Mouse (Mus musculus) adrenal gland, adult 2 months (tissue): ENCODE data around the gene Hcn3. TPM values are rescaled to one million over a fixed set of nuclear protein-coding genes. Genes with fewer than 3 reads are reported as not detected.
A peak's percentile ranks its signal among the peaks of the same experiment; 100 is the strongest.
"Not testable (repeated sequence)": the region's sequence is repeated elsewhere in the genome, so short reads cannot be mapped to it uniquely, and the experiment has no call there.

Source experiments
- DNase-seq: peaks from one replicate; pipeline ENCODE4 v3.0.0; 2021
- polyA plus RNA-seq: library from polyadenylated mRNA; depleted of rRNA; stranded (reverse); fragments of >200 nt; gene quantifications from 2 replicates; pipeline ENCODE4 v1.2.3, GENCODE M21; 2012
- total RNA-seq, 2 experiments: library from RNA; stranded (reverse); gene quantifications; 2 replicates each; pipeline ENCODE4 v1.2.3; 2021

Gene Hcn3
- total and polyA plus RNA-seq, 3 experiments: 2.4 to 34.5 (median 6.6) TPM

DNA sequence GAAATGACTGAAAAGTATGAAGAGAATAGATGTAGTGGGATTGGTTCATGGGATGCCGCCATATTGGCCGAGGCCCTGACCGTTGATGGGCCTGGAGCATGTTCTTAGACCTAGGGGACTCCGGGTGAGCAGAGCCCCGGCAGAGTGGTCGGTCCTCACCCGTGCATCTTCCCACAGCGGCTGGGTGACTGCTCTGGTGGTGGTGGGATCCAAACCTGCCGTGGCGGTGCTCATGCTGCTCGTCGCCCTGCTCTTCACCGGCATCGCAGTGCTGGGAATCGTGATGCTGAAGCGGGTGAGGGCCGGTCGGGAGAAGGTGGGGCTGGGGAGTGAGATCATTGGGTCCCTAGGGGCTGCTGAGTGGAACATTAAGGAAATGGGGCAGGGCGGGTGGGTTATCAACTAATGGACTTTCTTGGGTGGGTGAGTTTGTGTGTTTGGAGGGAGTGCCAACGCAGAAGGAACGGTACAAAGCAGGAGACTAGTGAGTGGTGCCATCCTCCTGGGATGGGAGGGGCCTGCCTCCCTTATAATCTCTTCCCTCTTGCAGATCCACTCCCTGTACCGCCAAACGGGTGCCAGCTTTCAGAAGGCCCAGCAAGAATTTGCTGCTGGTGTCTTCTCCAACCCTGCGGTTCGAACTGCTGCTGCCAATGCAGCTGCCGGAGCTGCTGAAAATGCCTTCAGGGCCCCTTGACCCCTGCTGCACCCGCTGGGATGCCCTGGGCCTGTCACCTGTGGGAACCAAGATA lies 21.9 kb upstream of the Hcn3 start:
- DNase-seq: no peak

DNA sequence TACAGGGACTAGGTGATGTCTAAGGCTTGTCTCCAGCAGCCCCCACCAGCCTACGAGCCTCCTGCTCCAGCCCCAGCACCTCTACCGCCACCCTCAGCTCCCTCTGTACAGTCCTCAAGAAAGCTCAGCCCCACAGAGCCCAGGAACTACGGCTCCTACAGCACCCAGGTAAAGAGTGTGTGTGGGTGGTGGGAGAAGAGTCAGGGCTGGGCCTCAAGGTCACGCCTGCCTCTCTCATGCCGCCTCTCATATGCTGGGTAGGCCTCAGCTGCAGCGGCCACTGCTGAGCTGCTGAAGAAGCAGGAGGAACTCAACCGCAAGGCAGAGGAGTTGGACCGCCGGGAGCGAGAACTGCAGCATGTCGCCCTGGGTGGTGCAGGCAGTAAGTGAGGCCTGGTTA lies 19.1 kb upstream of the Hcn3 start:
- no peak for DNase-seq

DNA sequence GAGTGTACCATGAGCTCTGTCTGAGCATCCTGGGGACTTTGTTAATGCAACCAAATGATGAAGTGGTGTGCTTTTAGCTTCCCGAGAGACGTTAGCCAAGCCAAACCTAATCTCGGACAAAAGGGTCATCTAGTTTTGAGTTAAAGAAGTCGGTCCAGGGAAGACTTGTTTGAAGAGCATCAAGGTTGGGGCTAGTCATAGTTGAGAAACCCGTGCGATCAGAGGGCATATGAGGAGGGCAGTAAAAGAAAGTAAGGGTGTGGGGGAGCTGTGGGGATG lies 18.1 kb upstream of the Hcn3 start:
- DNase-seq: no peak

DNA sequence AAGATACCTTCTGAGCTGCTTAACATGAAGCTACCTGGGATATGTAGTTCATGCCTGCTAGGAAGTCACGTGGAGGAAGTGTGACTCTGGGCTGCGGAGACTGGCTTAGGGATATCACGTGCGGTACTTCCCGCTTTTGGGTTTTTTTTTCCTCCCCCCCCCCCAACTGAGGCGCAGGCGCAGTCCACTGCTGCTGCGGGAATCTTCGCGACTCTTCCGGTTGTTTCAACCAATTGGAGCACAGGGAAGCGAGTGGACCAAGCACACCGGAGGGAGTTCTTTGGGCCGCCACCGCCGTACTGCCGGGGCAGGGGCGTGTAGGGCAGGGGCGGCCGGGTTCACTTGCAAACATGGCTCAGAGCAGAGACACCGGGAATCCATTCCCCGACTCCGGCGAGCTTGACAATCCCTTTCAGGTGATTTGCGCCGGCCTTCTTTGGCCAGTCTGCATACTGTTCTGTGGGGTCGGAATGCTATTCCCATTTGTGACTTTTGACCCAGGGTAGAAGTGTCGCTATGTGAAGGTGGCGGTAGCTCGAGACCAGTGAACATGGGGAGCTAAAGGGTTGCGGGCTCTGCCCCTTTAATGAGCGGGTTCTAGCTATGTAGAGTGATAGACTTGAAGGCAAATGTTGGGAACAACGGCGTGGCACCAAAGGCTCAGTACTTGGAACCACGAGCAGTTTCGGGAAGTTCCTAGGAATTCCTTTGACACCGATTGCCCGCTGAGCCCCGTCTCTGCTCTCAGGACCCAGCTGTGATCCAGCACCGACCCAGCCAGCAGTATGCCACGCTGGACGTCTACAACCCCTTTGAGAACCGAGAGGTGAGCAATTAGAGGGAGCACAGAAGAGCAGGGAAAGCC lies 17.5 kb upstream of the Hcn3 start, which contains the start of gene Scamp3:
TSS of gene Scamp3 (plus strand) at position 232 of the 865 bp plus-strand sequence.
- peak; percentile 90 for DNase-seq

DNA sequence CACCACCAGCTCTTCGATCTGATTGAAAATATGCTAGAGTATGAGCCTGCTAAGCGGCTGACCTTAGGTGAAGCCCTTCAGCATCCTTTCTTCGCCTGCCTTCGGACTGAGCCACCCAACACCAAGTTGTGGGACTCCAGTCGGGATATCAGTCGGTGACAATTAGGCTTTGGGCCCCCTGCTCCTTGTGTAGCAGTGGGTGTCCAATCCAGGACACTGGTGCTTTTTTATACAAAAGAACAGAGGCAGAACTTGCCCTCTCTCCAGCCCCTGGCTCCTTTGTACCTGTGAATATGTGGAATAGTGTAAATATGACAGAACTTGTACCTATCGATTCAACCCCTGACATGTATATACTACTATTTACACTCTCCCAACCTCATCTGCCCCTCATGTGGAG lies 16.4 kb upstream of the Hcn3 start:
- no peak for DNase-seq

DNA sequence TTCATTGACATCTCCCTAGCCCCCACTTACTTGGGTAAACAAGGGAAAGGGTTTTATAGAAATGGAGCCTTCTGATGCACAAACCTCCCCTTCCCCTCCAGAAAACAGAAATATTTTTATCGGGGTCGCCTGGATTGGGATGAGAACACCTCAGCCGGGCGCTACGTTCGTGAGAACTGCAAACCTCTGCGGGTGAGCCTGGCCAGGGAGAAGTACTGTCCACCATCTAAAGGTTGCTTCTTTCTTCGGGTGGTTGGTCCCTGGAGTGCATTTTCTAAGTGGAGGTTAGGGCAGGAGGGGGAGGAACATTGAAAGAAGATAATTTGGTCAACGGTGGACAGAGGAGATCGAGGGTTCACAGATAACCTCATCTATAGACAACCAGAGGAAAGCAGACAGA lies 15.5 kb upstream of the Hcn3 start:
- DNase-seq: no peak

DNA sequence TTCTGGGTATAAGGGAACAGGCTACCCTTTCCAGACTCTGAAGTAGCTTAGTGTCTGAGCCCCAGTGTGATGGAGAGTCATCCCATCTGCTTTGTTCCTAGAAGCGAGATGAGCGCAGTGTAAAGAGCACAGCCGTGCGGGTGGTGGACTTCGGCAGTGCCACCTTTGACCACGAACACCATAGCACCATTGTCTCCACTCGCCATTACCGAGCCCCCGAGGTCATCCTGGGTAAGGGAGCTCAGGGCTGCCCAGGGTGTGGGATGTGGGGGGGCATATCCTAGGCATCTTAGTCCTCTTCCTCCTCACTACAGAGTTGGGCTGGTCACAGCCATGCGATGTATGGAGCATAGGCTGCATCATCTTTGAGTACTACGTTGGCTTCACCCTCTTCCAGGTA lies 14.8 kb upstream of the Hcn3 start:
- no peak for DNase-seq

DNA sequence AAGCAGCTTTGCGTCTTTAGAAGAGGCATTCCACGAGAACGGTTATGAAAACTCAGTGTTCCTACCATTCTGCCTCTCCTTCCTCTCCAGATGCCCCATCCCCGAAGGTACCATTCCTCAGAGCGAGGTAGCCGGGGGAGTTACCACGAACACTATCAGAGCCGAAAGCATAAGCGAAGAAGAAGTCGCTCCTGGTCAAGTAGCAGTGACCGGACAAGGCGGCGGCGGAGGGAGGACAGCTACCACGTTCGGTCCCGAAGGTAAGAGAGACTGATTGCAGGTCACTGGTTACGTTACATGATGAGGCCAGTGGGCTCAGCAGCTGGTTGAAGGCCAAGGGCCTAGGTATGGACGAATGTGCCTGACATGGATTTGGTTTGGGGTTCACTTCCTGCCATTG lies 6.9 kb upstream of the Hcn3 start:
- no peak for DNase-seq

DNA sequence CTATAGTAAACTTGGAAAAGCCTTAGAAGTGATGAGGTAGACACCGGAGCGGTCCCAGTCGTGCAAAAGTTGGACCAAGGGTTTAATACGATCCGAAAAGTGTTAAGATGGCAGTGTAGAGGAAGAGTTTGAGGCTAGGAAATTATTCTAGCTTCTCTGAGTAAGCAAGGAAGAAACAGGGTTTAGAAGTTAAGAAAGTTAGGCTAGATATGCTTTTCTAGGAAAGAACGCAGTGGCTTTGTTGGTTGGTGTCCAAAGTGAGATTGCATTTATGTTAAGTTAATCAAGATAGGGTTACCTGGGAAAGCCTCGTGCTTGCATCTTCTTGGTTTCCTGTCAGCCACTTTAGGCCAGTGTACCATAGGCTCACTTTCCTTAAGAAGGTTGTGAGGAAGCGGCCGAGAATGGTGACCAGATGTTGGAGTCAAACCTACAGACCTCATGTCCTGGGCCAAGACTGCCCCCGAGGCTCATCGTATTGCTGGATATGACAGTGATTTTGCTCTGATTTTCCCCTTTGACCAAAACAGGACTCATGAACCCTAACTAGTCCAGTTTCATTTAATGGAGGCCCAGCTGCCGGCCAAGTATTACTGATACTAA lies 5.4 kb upstream of the Hcn3 start:
- no peak for DNase-seq

DNA sequence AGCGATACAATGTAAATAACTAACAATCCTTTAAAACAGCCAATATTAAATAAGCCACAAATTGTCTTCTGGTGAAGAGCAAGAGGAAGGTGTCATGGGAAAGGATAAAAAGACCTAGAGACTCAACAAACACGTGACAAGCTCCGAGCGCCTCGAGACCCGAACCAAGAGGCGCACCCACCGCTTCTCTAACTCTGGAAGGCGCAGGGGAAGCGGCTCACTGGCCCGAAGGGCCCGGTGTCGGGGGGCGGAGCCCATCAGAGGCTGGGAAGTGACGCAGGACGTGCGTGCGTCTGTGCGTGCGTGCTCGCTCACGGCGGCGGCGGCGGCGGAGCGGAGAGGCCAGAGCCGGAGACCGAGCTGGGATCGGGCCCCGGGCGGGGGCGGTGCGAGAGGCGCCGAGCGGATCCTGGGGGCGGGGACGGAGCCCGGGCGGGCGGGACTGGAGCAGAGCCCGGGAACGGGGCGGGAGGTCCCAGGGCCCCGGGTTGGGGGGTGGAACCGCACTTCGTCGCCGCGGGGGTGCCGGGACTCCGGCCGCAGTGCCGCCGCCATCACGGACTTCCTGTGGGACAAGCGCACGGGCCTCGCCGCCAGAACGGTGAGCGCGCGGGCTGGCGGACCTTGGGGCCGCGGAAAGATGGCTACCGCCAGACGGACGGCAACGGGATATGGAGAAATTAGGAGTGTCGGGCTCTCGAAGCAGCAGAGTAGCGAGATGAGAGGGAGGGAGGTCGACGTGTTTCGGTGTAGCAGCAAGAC lies 4.7 kb upstream of the Hcn3 start, which contains the start of gene Clk2:
TSS of gene Clk2 (plus strand) at position 290 of the 762 bp plus-strand sequence.
- peak; percentile 98 for DNase-seq

DNA sequence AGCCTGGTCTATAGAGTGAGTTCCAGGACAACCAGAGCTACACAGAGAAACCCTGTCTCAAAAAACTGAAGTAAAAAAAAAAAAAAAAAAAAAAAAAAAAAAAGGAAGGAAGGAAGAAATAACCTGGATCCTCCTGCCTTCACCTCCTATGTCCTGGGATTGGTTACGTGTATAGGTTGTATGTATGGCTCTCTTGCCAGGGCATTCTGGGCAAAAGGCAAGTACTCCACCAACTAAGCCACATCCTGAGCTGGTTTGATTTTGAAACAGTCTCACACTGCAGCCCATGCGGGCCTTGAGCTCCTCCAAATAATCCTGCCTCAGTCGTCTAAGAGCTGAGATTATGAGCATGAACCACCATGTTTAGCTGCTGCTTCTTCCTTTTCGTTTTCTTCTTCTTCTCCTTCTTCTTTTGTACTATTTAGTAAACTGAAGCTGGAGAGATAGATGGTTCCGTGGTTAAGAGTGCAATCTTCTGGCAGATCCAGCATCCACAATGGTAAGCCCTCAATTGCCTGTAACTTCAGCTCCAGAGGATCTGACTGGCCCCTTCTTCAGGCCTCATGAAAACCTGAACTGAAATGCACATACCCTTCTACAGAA lies 3.7 kb upstream of the Hcn3 start:
- DNase-seq: no peak

DNA sequence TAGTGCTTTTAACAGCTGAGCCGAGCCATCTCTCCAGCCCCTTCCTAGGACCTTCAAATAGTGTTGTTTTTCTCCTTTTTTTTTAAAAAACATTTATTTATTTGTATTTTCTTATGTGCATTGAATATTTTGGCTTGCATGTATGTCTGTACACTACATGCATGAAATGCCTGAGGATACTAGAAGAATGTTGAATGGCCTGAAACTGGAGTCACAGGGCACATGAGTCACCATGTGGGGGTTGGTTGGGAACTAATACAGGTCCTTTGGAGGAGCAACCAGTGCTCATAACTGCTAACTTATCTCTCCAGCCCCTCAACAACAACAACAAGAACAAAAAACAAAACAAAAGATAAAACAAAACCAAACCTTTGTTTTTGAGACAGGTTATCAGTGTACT lies 3.1 kb upstream of the Hcn3 start:
- peak; percentile 46 for DNase-seq

DNA sequence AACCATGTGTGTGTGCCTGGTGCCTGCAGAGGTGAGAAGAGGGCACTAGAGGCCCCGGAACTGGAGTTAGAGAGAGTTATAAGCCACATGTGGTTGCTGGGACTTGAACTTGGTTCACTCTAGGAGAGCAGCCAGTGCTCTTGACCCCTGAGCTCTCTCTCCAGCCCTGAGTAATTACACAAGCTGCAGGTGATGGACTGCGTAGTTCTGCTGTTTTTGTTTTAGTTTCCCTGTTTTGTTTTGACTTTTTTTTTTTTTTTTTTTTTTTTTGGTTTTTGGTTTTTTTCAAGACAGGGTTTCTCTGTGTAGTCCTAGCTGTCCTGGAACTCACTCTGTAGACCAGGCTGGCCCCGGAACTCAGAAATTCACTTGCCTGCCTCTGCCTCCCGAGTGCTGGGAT lies 1.8 kb upstream of the Hcn3 start:
- no peak for DNase-seq

DNA sequence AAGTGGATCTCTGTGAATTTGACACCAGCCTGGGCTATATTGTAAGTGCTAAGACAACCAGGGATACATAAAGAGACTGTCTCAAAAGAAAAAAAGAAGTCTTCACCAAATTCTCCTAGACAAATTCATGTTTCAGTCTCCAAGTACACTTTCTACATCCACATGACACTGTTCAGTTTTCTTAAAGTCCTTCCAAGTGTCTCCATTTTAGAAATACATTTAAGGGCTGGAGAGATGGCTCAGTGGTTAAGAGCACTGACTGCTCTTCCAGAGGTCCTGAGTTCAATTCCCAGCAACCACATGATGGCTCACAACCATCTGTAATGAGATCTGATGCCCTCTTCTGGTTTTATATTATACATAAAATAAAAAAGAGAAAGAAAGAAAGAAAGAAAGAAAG lies 1.2 kb upstream of the Hcn3 start:
- not testable (repeated sequence) for DNase-seq

DNA sequence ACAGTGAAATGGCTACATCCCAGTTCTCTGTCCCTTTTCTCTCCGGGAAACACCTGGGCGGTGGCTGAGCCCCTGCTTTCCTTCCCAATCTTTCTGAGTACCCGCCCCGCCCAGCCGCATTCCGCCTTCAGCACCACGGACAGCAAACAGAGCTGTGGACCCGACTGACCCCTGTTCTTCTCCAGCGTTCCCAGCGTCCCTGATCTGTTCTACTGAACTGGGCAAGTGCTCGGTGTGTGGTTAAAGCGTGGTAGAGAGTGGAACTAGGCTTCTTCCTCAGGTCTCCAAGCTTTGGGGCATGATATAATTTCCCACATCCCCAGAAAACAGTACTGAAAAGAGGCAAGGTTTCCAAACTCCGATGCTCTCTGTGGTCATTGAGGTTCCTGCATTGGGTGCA lies 785 bp downstream of the Hcn3 start:
- DNase-seq: peak; percentile 75

DNA sequence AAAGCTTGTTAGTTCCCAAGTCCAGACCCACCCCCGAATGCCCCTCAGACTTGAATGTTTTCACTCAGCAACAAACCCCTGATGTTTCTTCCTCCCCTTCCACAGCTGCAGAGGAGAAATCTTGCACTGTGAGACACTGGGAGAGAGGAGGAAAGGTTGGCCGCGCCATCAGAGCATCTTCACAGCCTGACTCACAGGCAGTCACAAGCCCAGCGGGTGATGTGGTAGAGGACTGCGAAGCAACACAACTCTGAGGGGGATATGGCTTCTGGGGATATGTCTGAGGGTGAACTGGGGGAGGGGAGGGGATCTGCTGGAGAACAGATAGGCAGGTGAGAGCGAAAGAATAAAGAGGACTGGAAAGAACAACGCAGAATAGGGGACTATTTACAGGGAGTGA lies 1.3 kb downstream of the Hcn3 start:
- no peak for DNase-seq

DNA sequence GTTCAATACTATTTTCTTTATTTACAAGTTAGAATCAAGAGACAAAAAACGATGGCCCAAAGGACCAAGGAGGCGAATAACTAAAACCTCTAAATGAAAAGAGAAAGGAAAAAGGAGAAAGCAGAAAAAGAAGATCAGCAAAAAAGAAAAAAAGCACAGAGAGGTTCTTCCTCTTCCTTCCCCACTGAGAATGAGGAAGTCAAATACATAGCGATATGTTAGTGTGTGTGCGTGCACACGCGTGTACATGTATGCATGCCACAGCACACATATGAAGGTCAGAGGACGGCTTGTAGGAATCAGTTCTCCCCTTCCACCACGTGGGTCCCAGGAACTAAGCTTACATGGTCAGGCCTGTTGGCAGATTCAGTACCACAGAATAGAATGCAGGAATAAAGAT lies 3.0 kb downstream of the Hcn3 start:
- DNase-seq: no peak

DNA sequence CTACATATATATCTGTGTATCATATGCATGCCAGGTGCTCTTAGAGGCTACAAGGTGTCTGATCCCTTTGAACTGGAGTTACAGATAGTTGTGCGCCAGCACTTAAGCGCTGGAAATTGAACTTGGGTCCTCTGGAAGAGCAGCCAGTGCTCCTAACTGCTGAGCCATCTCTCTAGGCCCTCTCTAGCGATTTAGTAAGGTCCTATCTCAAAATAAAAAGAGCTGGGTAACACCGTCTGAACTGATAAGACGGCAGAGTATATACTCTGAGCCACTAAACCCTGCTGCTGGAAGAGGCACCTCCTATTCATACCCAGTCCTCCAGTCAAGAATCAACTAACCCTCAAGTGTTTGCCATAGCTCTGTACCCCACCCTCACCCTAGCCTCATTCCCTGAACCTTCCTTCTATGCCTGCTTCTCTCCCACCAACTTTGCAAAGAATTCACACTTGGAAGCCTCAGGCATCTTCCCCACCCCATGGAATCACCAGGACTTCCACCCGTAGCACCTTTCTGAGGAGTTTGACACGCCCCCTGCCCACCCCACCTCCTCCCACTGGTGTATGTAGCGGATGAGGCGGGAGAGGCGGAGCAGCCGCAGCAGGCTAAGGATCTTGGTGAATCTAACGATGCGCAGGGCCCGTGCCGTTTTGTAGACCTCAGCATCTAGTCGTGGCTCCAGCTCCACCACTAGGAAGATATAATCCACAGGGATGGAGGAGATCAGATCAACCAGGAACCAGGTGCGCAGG lies 7.7 kb downstream of the Hcn3 start:
- no peak for DNase-seq

DNA sequence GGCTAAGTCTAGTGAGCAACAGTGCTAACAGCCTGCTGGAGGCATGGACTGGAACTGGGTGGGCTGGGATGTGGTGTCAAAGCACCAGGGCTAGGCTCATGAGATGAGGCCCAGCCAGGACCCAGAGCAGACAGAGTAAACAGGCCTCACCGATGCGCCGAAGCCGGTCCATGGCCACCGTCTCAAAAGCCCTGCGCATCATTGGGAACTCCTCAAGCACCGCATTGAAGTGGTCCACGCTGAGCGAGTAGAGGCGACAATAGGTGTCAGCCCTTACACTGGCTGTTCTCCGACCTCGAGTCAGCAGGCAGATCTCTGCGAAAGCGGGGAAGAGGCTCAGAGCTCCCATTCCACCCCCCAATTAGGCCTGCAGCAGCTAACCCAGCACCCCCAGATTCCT lies 11.4 kb downstream of the Hcn3 start:
- no peak for DNase-seq

DNA sequence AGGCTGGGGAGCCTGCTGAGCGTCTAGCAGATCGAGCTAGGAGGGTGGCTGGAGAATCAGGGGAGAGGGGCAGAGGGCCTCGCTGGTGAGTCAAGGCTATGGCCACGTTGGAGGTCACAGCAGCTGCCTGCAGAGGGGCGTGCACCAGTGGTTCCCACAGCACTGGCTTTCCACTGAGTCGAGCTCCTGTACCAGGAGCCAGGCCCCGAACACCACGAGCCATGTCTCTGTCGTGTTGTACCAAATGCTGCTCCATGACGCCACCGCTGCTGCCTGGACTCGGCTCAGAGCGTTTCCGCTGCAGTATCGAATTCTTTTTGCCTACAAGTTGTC lies 12.1 kb downstream of the Hcn3 start:
- DNase-seq: no peak
